Mouse (Mus musculus): ENCODE results near the gene Chat. TPM values are rescaled to one million over a fixed set of nuclear protein-coding genes. Genes with fewer than 3 reads are reported as not detected.
"Not testable (repeated sequence)": the region's sequence is repeated elsewhere in the genome, so short reads cannot be mapped to it uniquely, and the experiment has no call there.

The Chat gene
- total RNA-seq, 2 experiments from 2014 or later = not detected

- intact Hi-C loops (cut with DNase I) = no loop called here
Observed at GRCm38 (mm10) chr14:32464601-32465505, 936 bp downstream of the Chat start, which contains the start of gene Slc18a3. Gene Slc18a3, minus strand, starts transcription at chr14:32464850.

GRCm38 (mm10) chr14:32463211-32464040, 2.4 kb downstream of the Chat start:
- no peak for DNase-seq (ENCODE audit: low spot score)
- intact Hi-C loops (cut with DNase I) = no loop called here

More at GRCm38 (mm10) chr14:32464601-32465505, 936 bp downstream of the Chat start, which contains the start of gene Slc18a3:
- DNase-seq (ENCODE audit: low spot score) = no peak

- DNase-seq (ENCODE audit: low spot score) = no peak
- intact Hi-C loops (cut with DNase I) = no loop called here
Observed at GRCm38 (mm10) chr14:32452552-32452951, 13.2 kb downstream of the Chat start.

- no peak for DNase-seq (ENCODE audit: low spot score)
- intact Hi-C loops (cut with DNase I) = no loop called here
Observed at GRCm38 (mm10) chr14:32446989-32447388, 18.8 kb downstream of the Chat start.

GRCm38 (mm10) chr14:32443446-32443845, 22.3 kb downstream of the Chat start:
- intact Hi-C loops (cut with DNase I) = no loop called here
- DNase-seq (ENCODE audit: low spot score) = no peak

GRCm38 (mm10) chr14:32439744-32440143, 26.0 kb downstream of the Chat start:
- intact Hi-C loops (cut with DNase I) = no loop called here

GRCm38 (mm10) chr14:32439316-32439715, 26.5 kb downstream of the Chat start:
- intact Hi-C loops (cut with DNase I) = no loop called here
- no peak for DNase-seq (ENCODE audit: low spot score)

More at GRCm38 (mm10) chr14:32439744-32440143, 26.0 kb downstream of the Chat start:
- DNase-seq (ENCODE audit: low spot score) = no peak

- intact Hi-C loops (cut with DNase I) = no loop called here
- no peak for DNase-seq (ENCODE audit: low spot score)
Observed at GRCm38 (mm10) chr14:32437352-32437793, 28.4 kb downstream of the Chat start.

- intact Hi-C loops (cut with DNase I) = no loop called here
- no peak for DNase-seq (ENCODE audit: low spot score)
Observed at GRCm38 (mm10) chr14:32429030-32429602, 36.7 kb downstream of the Chat start.

- intact Hi-C loops (cut with DNase I) = no loop called here
- DNase-seq (ENCODE audit: low spot score) = no peak
Observed at GRCm38 (mm10) chr14:32423946-32424345, 41.8 kb downstream of the Chat start.

- DNase-seq (ENCODE audit: low spot score) = no peak
- intact Hi-C loops (cut with DNase I) = no loop called here
Observed at GRCm38 (mm10) chr14:32418747-32419146, 47.0 kb downstream of the Chat start.

GRCm38 (mm10) chr14:32412075-32412474, 53.7 kb downstream of the Chat start:
- no peak for DNase-seq (ENCODE audit: low spot score)
- intact Hi-C loops (cut with DNase I) = no loop called here

- intact Hi-C loops (cut with DNase I) = no loop called here
- DNase-seq (ENCODE audit: low spot score) = no peak
Observed at GRCm38 (mm10) chr14:32410084-32410483, 55.7 kb downstream of the Chat start.

GRCm38 (mm10) chr14:32405399-32405798, 60.4 kb downstream of the Chat start:
- DNase-seq (ENCODE audit: low spot score); intact Hi-C loops (cut with DNase I): not testable (repeated sequence)

GRCm38 (mm10) chr14:32388196-32388595, 77.6 kb downstream of the Chat start, which contains the start of gene 1700024G13Rik:
Gene 1700024G13Rik, minus strand, starts transcription at chr14:32388391.
- no peak for DNase-seq (ENCODE audit: low spot score)
- intact Hi-C loops (cut with DNase I) = no loop called here

- no peak for DNase-seq (ENCODE audit: low spot score)
- intact Hi-C loops (cut with DNase I) = no loop called here
Observed at GRCm38 (mm10) chr14:32381619-32382018, 84.2 kb downstream of the Chat start.

- no peak for DNase-seq (ENCODE audit: low spot score)
Observed at GRCm38 (mm10) chr14:32381066-32381465, 84.7 kb downstream of the Chat start.

GRCm38 (mm10) chr14:32380099-32380480, 85.7 kb downstream of the Chat start:
- intact Hi-C loops (cut with DNase I) = no loop called here
- DNase-seq (ENCODE audit: low spot score) = no peak

More at GRCm38 (mm10) chr14:32381066-32381465, 84.7 kb downstream of the Chat start:
- intact Hi-C loops (cut with DNase I) = no loop called here

GRCm38 (mm10) chr14:32379395-32380098, 86.2 kb downstream of the Chat start:
- intact Hi-C loops (cut with DNase I) = no loop called here
- no peak for DNase-seq (ENCODE audit: low spot score)
